Mouse (Mus musculus): ENCODE measurements at regions not wholly inside any gene's neighbourhood (a gene's known extent, or its start where the extent isn't known, plus 50 kb on each side); places are given as distances from the start of the nearest gene placed in this dataset.

DNA sequence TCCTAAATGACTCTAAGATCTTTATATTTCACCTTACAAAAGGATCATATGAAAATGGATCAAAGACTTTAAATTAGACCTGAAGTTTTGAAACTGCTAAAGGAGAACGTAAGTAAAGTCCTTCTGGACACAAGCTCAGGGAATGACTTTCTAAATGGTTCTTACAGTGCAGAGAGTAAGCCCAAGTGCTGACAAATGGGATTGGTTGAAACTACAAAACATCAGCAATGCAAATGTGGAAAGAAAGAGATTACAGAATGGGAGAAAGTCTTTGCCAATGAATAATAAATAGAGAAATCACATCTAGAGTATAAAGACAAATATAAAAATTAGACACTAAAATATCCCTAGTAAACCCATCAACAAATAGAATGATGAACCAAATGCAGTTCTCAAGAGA, 263.9 kb downstream of the Atp10a start:
- DNase-seq (ENCODE audit: low spot score): no peak

DNA sequence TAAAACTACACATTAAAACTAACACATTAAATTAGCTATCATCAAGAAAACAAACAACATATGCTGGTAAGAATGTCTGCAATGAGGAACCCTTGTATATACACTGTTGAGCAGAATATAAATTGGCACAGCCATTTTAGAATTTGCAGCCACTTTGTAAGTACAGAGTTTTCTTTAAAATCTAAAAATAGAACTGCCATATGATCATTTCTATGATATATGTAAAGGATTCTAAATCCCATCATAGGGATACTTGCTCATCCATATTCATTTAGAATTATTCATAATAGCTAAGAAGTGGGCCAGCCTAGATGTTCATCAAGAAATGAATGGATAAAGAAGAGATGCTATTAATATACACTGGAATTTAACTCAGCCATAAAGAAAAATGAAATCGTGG, 264.3 kb downstream of the Atp10a start:
- no peak for DNase-seq (ENCODE audit: low spot score)

DNA sequence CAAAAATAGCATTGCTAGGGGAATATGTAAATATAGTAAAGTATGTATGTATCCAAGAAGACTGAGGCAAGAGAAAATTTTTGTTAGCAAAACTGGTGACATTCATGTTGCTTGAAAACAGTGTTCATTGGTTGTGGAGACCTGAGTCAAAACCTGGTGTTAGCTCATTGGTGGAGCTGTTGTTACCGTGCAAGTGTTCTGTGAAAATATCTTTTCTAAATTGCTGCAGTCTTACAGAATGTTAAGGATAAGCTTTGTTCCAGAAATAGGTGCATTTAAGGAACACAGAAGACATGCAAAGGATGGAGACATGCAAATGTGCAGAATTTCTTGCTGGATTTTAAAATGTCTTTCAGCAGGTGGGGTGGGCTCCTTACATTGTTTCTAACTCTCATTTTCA, 269.0 kb downstream of the Atp10a start:
- no peak for DNase-seq (ENCODE audit: low spot score)

DNA sequence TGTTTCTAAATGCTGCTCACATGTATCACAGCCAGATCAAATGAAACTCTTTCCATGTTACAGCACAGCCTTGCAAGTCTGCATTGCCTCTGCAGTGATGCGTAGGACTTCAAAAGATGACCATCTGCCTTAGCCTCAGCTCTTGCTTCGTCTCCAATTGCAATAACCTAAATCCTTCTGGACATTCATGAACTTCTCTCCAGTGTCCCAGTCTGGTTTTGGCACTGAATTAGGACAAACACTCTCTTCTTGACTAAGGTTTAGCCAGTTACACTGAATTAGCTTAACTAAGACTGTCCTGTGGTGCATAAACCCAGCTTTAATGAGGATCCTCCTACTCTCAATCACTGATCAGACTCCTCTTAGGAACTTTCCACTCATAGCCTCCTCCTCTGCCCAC, 269.4 kb downstream of the Atp10a start:
- no peak for DNase-seq (ENCODE audit: low spot score)

DNA sequence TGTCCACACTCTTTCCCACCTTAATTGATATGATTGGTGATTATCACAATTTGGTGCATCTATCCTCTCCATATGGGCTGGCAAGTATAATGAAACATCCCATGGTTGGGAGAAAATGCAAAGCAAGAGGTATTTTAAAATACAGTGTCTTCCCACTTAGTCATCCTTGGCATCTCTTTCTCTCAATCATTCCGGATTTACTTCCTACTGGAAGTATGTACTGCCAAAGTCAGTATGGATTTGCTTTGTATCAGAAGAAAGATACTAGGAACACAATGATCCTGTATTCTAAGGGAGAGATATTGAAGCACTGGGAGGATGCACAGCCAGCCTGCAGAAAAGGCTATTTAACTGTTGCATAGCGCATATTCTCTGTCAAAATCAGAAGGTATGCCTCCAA, 271.1 kb upstream of the Ube3a start:
- DNase-seq (ENCODE audit: low spot score): no peak

DNA sequence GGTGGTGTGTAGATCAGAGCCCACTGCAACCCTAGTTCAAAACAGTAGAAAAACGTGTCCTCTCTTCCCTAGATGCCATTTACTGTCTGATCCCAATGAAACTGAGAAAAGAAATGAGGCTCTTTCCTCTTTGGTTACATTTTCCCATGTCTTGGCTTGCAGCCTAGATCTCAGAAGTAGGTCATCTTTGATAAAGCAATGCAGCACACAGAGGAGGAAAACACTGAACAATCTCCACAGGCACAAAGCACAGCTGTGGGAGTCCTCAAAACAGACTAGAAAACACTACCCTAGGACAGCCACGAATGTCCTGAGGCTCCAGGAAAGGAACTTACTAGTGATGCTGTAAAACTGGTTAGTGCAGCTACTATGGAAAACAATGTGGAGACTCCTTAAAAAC, 221.4 kb upstream of the Ube3a start:
- no peak for DNase-seq (ENCODE audit: low spot score)

DNA sequence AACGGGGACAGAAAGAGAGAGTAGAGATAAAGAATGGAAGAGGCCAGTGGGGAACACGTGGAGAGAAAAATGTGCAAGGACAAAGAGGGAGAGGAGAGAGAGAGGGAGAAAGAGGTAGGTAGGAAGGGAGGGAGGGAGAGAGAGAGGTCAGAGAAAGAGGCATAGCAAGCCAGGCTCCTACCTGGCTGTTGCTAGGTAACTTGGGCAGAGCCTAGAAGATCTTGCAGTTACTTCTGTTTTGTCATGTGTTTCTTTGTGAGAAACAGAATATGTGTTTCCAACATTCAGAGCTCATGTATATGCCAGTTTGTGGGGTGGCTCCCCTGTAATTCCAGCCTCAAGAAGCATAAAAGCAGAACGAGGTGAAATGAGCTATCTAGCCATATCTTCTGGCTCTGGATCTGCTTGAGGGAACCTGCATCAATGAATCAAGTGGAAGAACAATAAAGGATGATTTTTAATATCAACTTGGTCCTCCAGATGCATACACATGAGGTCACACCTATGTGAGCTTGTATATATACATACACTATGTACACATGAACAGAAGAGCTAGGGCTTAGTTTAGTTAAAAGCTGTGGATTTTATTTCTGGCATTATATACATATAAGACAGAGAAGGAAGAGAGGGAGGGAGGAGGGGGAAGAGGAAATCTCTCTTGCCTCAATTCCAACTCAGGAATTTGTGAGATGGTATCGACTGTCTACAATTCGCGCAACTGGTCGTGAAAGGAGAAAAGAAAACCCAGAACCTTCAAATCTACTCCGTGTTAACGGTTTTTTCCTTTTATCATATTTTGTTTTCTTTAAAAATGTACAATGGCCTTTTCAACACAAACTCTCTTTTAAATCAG, 214.9 kb upstream of the Ube3a start:
- DNase-seq (ENCODE audit: low spot score): no peak

DNA sequence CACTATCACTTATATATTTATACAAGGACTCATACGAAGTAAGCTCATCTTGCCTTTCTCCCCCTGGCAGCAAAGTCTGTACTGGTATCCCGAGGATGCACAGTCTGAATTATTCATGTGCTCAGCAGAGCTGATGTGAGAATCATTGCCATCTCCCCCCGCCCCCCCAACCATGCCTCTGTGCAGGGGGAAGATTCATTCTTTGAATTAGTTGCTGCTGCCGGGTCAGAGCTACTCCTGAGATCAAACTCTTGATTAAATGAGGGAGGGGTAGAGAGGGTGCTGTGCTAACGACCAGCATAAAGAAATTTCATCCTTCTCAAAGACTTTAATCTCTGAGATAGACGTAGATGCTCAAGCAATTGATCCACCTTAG, 214.3 kb upstream of the Ube3a start:
- no peak for DNase-seq (ENCODE audit: low spot score)

DNA sequence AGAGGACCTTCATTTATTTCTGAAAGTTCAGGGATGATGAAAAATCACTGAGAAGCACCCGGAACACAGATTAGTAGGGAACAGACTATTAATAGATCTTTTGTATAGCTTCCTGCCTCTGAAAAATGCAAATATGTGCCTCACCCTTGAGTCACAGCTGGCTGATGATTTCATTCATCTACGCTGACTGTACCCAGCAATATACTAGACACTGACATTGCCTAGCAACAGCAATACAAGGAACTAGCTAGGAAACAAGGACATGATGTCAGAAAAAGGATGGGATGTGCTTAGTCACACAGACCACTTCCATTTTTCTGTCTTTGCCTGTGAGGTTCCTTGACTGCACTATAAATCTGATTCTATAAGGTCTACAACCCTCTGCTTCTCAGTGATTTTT, 201.1 kb upstream of the Ube3a start:
- DNase-seq (ENCODE audit: low spot score): peak; percentile 6

All from layer of hippocampus, adult 9-10 months (tissue).